Mouse (Mus musculus) kidney, embryonic 14.5 days (tissue): ENCODE data around the gene Cldn2. TPM values are rescaled to one million over a fixed set of nuclear protein-coding genes. Genes with fewer than 3 reads are reported as not detected.
A peak's percentile ranks its signal among the peaks of the same experiment; 100 is the strongest.
"Not testable (repeated sequence)": the region's sequence is repeated elsewhere in the genome, so short reads cannot be mapped to it uniquely, and the experiment has no call there.

Experiments used
- ATAC-seq: fragments of 200-750 bp; cut with Nextera tagmentation; 2 replicates; pipeline ENCODE4 v1.8.0; 2017; ENCODE audit warnings: moderate number of reproducible peaks, mild to moderate bottlenecking, moderate TSS enrichment, moderate library complexity; ENCODE audit not compliant: low FRiP score, low TSS enrichment
- H3K27ac ChIP-seq: fragments of 300-500 bp; sonication (generic); 2 replicates; pipeline ENCODE4 v1.5.1; 2014; ENCODE audit warnings: low read depth, mild to moderate bottlenecking, low read length, moderate library complexity, mixed read lengths
- H3K27me3 ChIP-seq: fragments of 300-500 bp; sonication (generic); 2 replicates; pipeline ENCODE4 v1.6.1; 2014; ENCODE audit warnings: mild to moderate bottlenecking, low read length; ENCODE audit not compliant: control insufficient read depth, insufficient read depth
- H3K36me3 ChIP-seq: fragments of 300-500 bp; sonication (generic); 2 replicates; pipeline ENCODE4 v1.6.1; 2014; ENCODE audit warnings: low read length, mixed read lengths; ENCODE audit not compliant: control insufficient read depth, insufficient read depth
- H3K4me1 ChIP-seq: fragments of 300-500 bp; sonication (generic); 2 replicates; pipeline ENCODE4 v1.6.1; 2014; ENCODE audit warnings: low read length, mixed read lengths; ENCODE audit not compliant: control insufficient read depth, insufficient read depth
- H3K4me2 ChIP-seq: fragments of 300-500 bp; sonication (generic); replicated peaks from 2 replicates; pipeline ENCODE4 v1.6.1; 2014; ENCODE audit warnings: low read depth, mild to moderate bottlenecking, low read length
- H3K4me3 ChIP-seq: fragments of 300-500 bp; sonication (generic); 2 replicates; pipeline ENCODE4 v1.5.1; 2014; ENCODE audit warnings: mild to moderate bottlenecking, low read length
- H3K9ac ChIP-seq: fragments of 300-500 bp; sonication (generic); 2 replicates; pipeline ENCODE4 v1.6.1; 2014; ENCODE audit warnings: low read depth, mild to moderate bottlenecking, low read length, moderate library complexity
- H3K9me3 ChIP-seq: fragments of 300-500 bp; sonication (generic); 2 replicates; pipeline ENCODE4 v1.6.1; 2016; ENCODE audit warnings: low read length; ENCODE audit not compliant: control insufficient read depth
- WGBS: fragments of 180-500 bp; shearing (Covaris S2); extraction: QIAGEN DNeasy Blood & Tissue Kit; methylation state at CpG from one replicate; pipeline ENCODE4 v1.1.7; 2014; 5-methylcytosine and 5-hydroxymethylcytosine counted together
- polyA plus RNA-seq: library from polyadenylated mRNA; unstranded; fragments of >200 nt; fragmentation: Nextera tagmentation; extraction: Ambion mirVana; gene quantifications from 2 replicates; pipeline ENCODE4 v1.2.1, GENCODE M21; 2014

The Cldn2 gene
- 5.0 and 5.2 TPM in 2 replicates for polyA plus RNA-seq

- no peak within 1 kb of the TSS for H3K4me2 ChIP-seq
- no peaks in the 10 kb centered on the region for H3K27me3 ChIP-seq
- no peak for ATAC-seq
- H3K9me3 ChIP-seq: no peaks in the 10 kb centered on the region
- no peaks in the 10 kb centered on the region for H3K36me3 ChIP-seq
- no peak within 1 kb of the TSS for H3K9ac ChIP-seq
- no peaks in the 10 kb centered on the region for H3K4me1 ChIP-seq
- WGBS: 77% methylated on average over 8 of the region's 8 CpGs
- H3K27ac ChIP-seq: no peak within 1 kb of the TSS
- no peak within 1 kb of the TSS for H3K4me3 ChIP-seq
Observed at GRCm38 (mm10) chrX:139800406-139800878, at the start of gene Cldn2. Gene Cldn2 (plus strand): TSS chrX:139800828.

GRCm38 (mm10) chrX:139751855-139752254 is 48.8 kb upstream of the Cldn2 start:
- no peak overlapping the region for H3K9ac ChIP-seq
- H3K36me3 ChIP-seq: no peaks in the 10 kb centered on the region
- H3K4me3 ChIP-seq: no peak overlapping the region
- 3% methylated on average over 1 of the region's 1 CpGs for WGBS
- no peak overlapping the region for H3K4me2 ChIP-seq
- H3K27me3 ChIP-seq: no peaks in the 10 kb centered on the region
- no peak for ATAC-seq
- H3K4me1 ChIP-seq: no peaks in the 10 kb centered on the region
- H3K27ac ChIP-seq: no peak overlapping the region
- no peaks in the 10 kb centered on the region for H3K9me3 ChIP-seq

GRCm38 (mm10) chrX:139758634-139759033 is 42.0 kb upstream of the Cldn2 start:
- H3K4me3 ChIP-seq, H3K27ac ChIP-seq, H3K27me3 ChIP-seq, H3K4me1 ChIP-seq, H3K36me3 ChIP-seq, H3K9me3 ChIP-seq, H3K4me2 ChIP-seq, H3K9ac ChIP-seq, ATAC-seq: not testable (repeated sequence)
- 82% methylated on average over 3 of the region's 3 CpGs for WGBS

- 87% methylated on average over 2 of the region's 2 CpGs for WGBS
- ATAC-seq: no peak
- Histone ChIP-seq H3K4me2 (no peak overlapping the region), H3K4me3 (no peak overlapping the region), H3K4me1 (no peaks in the 10 kb centered on the region), H3K9me3 (no peaks in the 10 kb centered on the region), H3K36me3 (no peaks in the 10 kb centered on the region), H3K9ac (no peak overlapping the region), H3K27ac (no peak overlapping the region), H3K27me3 (no peaks in the 10 kb centered on the region; the same call in 1 of the 2 replicates)
Observed at GRCm38 (mm10) chrX:139762546-139762945, 38.1 kb upstream of the Cldn2 start.

DNA sequence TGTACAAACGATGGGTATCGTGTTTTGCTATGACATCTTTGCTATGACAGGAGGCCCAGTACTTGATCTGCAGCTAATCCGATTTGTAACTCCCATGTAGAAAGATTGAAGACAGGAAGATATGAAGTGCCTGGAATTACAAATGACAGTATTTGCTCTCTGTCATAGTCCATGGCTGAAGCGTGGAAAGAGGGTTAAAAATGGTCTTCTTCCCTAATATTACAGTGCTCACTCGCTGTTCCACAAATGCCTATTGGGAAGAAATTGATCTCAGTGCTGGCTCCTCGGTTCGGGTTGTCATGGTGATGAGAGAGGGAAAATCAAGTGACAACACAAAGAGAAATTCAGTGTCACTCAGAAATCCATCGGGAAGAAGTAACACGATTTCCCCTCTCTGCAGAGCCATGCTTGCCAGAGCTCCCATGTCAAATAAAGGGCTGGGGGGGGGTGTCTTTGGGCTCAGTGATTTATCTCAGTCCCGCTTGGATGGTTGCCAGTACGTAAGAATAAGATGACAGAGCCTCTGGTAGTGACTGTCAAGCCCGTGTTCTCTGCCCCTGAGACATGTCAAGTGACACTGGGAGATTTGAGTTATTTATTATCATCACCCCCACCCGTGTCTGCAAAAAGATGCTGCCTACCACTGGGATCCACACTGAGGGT is 30.5 kb upstream of the Cldn2 start:
- H3K9me3 ChIP-seq: no peaks in the 10 kb centered on the region

DNA sequence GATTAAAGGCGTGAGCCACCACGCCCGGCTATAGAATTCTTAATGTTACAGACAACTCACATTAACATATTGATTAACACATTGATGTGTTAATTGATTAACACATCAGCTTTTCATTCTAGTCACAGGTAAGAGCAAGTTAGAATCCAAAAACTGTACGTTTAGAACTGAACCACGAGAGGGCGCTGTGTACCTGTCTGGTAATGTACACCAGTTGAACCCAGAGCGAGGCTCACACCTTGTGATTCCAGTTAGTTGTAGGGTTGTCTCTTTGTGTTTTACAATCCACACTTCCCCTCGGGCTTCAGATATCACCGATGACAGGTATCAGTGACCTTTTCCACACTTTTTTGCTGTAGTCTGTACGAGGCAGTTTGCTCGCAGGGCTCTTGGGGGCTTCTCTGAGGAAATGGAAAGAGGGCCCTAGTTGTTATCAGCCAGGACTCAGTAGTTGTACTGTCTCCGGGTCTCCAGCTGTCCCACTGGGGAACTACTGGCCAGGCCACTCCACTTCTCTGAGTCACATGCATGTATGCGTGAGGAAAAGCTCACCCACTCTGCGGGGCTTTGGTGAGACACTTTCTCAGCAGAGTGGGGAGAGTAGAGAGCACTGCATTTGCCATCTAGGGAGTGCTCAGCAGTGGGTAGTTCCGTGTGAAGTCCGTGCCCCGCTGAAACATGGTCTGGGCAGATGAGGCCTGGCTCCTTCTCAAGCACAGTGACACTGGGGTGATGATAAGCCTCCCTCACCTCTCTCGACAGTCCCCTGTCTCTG is 26.1 kb upstream of the Cldn2 start:
- peak; percentile 71 for ATAC-seq
- Histone ChIP-seq H3K4me2 (no peak overlapping the region), H3K4me3 (no peak overlapping the region), H3K9ac (no peak overlapping the region), H3K4me1 (no peaks in the 10 kb centered on the region), H3K9me3 (no peaks in the 10 kb centered on the region), H3K27me3 (0 out of 2 replicates have a peak, but pooled peaks cover 3% of the 10 kb centered on the region), H3K36me3 (no peaks in the 10 kb centered on the region), H3K27ac (no peak overlapping the region)
- WGBS: 38% methylated on average over 18 of the region's 18 CpGs

More for the DNA sequence above, 30.5 kb upstream of the Cldn2 start:
- no peaks in the 10 kb centered on the region for H3K4me1 ChIP-seq
- 74% methylated on average over 13 of the region's 13 CpGs for WGBS
- no peak overlapping the region for H3K4me3 ChIP-seq
- no peak overlapping the region for H3K4me2 ChIP-seq
- H3K27ac ChIP-seq: no peak overlapping the region
- H3K36me3 ChIP-seq: no peaks in the 10 kb centered on the region
- no peaks in the 10 kb centered on the region for H3K27me3 ChIP-seq
- H3K9ac ChIP-seq: no peak overlapping the region
- ATAC-seq: no peak

GRCm38 (mm10) chrX:139775084-139775612 is 25.5 kb upstream of the Cldn2 start:
- no peak for ATAC-seq
- no peaks in the 10 kb centered on the region for H3K36me3 ChIP-seq
- H3K27me3 ChIP-seq: 0 out of 2 replicates have a peak, but pooled peaks cover 3% of the 10 kb centered on the region
- no peak overlapping the region for H3K27ac ChIP-seq
- H3K9me3 ChIP-seq: no peaks in the 10 kb centered on the region
- no peaks in the 10 kb centered on the region for H3K4me1 ChIP-seq
- no peak overlapping the region for H3K9ac ChIP-seq
- no peak overlapping the region for H3K4me2 ChIP-seq
- no peak overlapping the region for H3K4me3 ChIP-seq
- 68% methylated on average over 7 of the region's 7 CpGs for WGBS

DNA sequence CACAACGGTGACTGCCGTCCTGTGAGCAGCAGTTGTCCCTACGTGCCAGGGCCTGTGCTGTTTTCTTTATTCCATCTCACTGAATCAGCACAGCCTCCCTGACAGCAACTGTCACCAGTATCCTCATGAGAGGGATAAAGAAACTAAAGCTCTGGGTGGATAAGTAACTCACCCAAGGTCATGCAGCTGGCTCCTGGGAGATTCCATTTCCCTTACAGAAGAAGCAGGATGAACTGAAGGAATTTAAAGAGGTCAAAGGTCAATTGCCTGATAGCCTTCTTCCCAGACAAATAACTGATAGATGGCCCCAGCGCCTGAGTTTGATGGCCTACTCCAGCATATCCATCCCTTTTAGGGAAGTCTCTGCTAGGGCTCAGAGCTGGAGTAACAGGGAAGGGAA is 23.3 kb upstream of the Cldn2 start:
- 33% methylated on average over 4 of the region's 4 CpGs for WGBS

GRCm38 (mm10) chrX:139778886-139779285 is 21.7 kb upstream of the Cldn2 start:
- H3K4me3 ChIP-seq: no peak overlapping the region
- no peak for ATAC-seq
- 75% methylated on average over 1 of the region's 1 CpGs for WGBS
- no peaks in the 10 kb centered on the region for H3K4me1 ChIP-seq
- no peaks in the 10 kb centered on the region for H3K9me3 ChIP-seq
- no peak overlapping the region for H3K4me2 ChIP-seq
- 0 out of 2 replicates have a peak, but pooled peaks cover 3% of the 10 kb centered on the region for H3K27me3 ChIP-seq
- H3K9ac ChIP-seq: no peak overlapping the region
- H3K27ac ChIP-seq: no peak overlapping the region
- no peaks in the 10 kb centered on the region for H3K36me3 ChIP-seq

More for the DNA sequence above, 23.3 kb upstream of the Cldn2 start:
- 0 out of 2 replicates have a peak, but pooled peaks cover 3% of the 10 kb centered on the region for H3K27me3 ChIP-seq
- H3K27ac ChIP-seq: no peak overlapping the region
- H3K4me3 ChIP-seq: no peak overlapping the region
- H3K9me3 ChIP-seq: no peaks in the 10 kb centered on the region
- no peak overlapping the region for H3K4me2 ChIP-seq
- H3K4me1 ChIP-seq: no peaks in the 10 kb centered on the region
- H3K36me3 ChIP-seq: no peaks in the 10 kb centered on the region
- no peak for ATAC-seq
- no peak overlapping the region for H3K9ac ChIP-seq
